Mouse (Mus musculus): ENCODE measurements at regions not wholly inside any gene's neighbourhood (a gene's known extent, or its start where the extent isn't known, plus 50 kb on each side); places are given as distances from the start of the nearest gene placed in this dataset.

DNA sequence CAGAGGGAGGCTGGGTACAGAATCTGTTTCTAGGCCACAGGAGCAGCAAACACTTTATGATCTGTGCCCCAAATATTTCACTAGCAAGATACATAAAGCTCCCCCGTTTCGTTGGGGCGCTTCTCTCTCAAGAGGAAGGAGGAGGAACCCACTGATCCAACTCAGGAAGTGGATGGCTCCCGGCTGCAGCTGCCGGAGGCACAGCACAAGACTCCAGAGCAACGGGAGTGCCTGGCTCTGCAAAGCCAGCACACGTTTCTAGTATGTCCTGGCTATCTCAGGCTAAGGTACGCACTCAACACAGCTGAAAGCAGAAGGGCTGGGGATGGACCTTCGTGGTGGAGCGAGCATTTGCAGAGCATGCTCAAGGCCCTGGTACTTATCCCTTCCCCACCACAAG, 223.2 kb upstream of the Sox2 start:
- TF ChIP-seq POLR2A (IDR thresholded peaks at IDR 0.05; ENCODE audit: low read depth, low read length) (no peak), CTCF (conservative IDR thresholded peaks at IDR 0.05; ENCODE audit: insufficient read depth, insufficient read length, low read depth, low read length) (no peak)
